Mouse (Mus musculus): ENCODE measurements around the gene Hoxd12. TPM values are rescaled to one million over a fixed set of nuclear protein-coding genes. Genes with fewer than 3 reads are reported as not detected.

Gene Hoxd12
- polyA plus RNA-seq, 1 experiment from 2014 or later, result not detected

GRCm38 (mm10) chr2:74711721-74712621 lies 37.2 kb downstream of the Hoxd12 start, which contains the start of the genes Hoxd3 and Hoxd4:
Hoxd3 (plus strand) TSS chr2:74711927.
Hoxd4 (plus strand) TSS chr2:74711929.
- WGBS, result under 1% methylated on average over 65 of the region's 65 CpGs
- peak within 1 kb of the TSS; percentile 27 for H3K4me3 ChIP-seq
- H3K4me2 ChIP-seq (replicated peaks), result peak within 1 kb of the TSS; percentile 36
- H3K27ac ChIP-seq (replicated peaks), result no peak within 1 kb of the TSS
- peaks cover 10% of the 10 kb centered on the region for H3K4me1 ChIP-seq
- H3K9ac ChIP-seq (replicated peaks), result no peak within 1 kb of the TSS
- H3K36me3 ChIP-seq, result no peaks in the 10 kb centered on the region
- H3K9me3 ChIP-seq, result no peaks in the 10 kb centered on the region
- ATAC-seq (ENCODE audit: low FRiP score, low read depth), result no peak
- peaks cover 98% of the 10 kb centered on the region for H3K27me3 ChIP-seq

GRCm38 (mm10) chr2:74713239-74714150 lies 38.7 kb downstream of the Hoxd12 start:
- no peak for ATAC-seq (ENCODE audit: low FRiP score, low read depth)
- Histone ChIP-seq H3K9me3 (no peaks in the 10 kb centered on the region), H3K27me3 (peaks cover 99% of the 10 kb centered on the region), H3K4me3 (no peak overlapping the region), H3K4me2 (replicated peaks) (no peak overlapping the region), H3K9ac (replicated peaks) (no peak overlapping the region), H3K4me1 (peaks cover 10% of the 10 kb centered on the region), H3K36me3 (no peaks in the 10 kb centered on the region), H3K27ac (replicated peaks) (no peak overlapping the region)
- WGBS, result 5% methylated on average over 19 of the region's 19 CpGs

- peaks cover 10% of the 10 kb centered on the region for H3K4me1 ChIP-seq
- H3K27ac ChIP-seq (replicated peaks), result no peak overlapping the region
- H3K27me3 ChIP-seq, result peaks cover 99% of the 10 kb centered on the region
- H3K9ac ChIP-seq (replicated peaks), result no peak overlapping the region
- WGBS, result 2% methylated on average over 18 of the region's 18 CpGs
- ATAC-seq (ENCODE audit: low FRiP score, low read depth), result no peak
- H3K36me3 ChIP-seq, result no peaks in the 10 kb centered on the region
- H3K4me3 ChIP-seq, result no peak overlapping the region
- H3K9me3 ChIP-seq, result no peaks in the 10 kb centered on the region
- H3K4me2 ChIP-seq (replicated peaks), result no peak overlapping the region
These were observed 39.5 kb downstream of the Hoxd12 start for GRCm38 (mm10) chr2:74714156-74714789.

- H3K27ac ChIP-seq (replicated peaks), result no peak overlapping the region
- H3K36me3 ChIP-seq, result no peaks in the 10 kb centered on the region
- ATAC-seq (ENCODE audit: low FRiP score, low read depth), result no peak
- H3K9me3 ChIP-seq, result no peaks in the 10 kb centered on the region
- peaks cover 10% of the 10 kb centered on the region for H3K4me1 ChIP-seq
- WGBS, result 0% methylated on average over 14 of the region's 14 CpGs
- peaks cover 99% of the 10 kb centered on the region for H3K27me3 ChIP-seq
- H3K4me2 ChIP-seq (replicated peaks), result no peak overlapping the region
- H3K9ac ChIP-seq (replicated peaks), result no peak overlapping the region
- no peak overlapping the region for H3K4me3 ChIP-seq
These were observed 40.1 kb downstream of the Hoxd12 start for GRCm38 (mm10) chr2:74714881-74715280.

- Histone ChIP-seq H3K36me3 (no peaks in the 10 kb centered on the region), H3K4me2 (replicated peaks) (peak overlapping the region; percentile 45), H3K9ac (replicated peaks) (no peak overlapping the region), H3K9me3 (no peaks in the 10 kb centered on the region), H3K27me3 (peaks cover 99% of the 10 kb centered on the region), H3K4me1 (peaks cover 10% of the 10 kb centered on the region), H3K27ac (replicated peaks) (no peak overlapping the region), H3K4me3 (peak overlapping the region; percentile 18; the same call in 1 of the 2 replicates)
- WGBS, result 3% methylated on average over 26 of the region's 26 CpGs
- ATAC-seq (ENCODE audit: low FRiP score, low read depth), result peak; percentile 79
These were observed 40.9 kb downstream of the Hoxd12 start for GRCm38 (mm10) chr2:74715504-74716241.

- no peak for ATAC-seq (ENCODE audit: low FRiP score, low read depth)
- Histone ChIP-seq H3K27ac (replicated peaks) (no peak overlapping the region), H3K27me3 (peaks cover 100% of the 10 kb centered on the region), H3K9me3 (no peaks in the 10 kb centered on the region), H3K9ac (replicated peaks) (no peak overlapping the region), H3K4me2 (replicated peaks) (no peak overlapping the region), H3K36me3 (no peaks in the 10 kb centered on the region), H3K4me3 (no peak overlapping the region), H3K4me1 (peaks cover 4% of the 10 kb centered on the region; the same call in 1 of the 2 replicates)
- WGBS, result 5% methylated on average over 2 of the region's 2 CpGs
These were observed 45.6 kb downstream of the Hoxd12 start for GRCm38 (mm10) chr2:74720384-74720783.

- ATAC-seq (ENCODE audit: low FRiP score, low read depth), result no peak
- H3K4me1 ChIP-seq, result peaks cover 1% of the 10 kb centered on the region; the same call in 1 of the 2 replicates
- no peaks in the 10 kb centered on the region for H3K36me3 ChIP-seq
- H3K27ac ChIP-seq (replicated peaks), result no peak overlapping the region
- H3K4me3 ChIP-seq, result no peak overlapping the region
- peaks cover 100% of the 10 kb centered on the region for H3K27me3 ChIP-seq
- 0% methylated on average over 5 of the region's 5 CpGs for WGBS
- no peak overlapping the region for H3K4me2 ChIP-seq (replicated peaks)
- no peaks in the 10 kb centered on the region for H3K9me3 ChIP-seq
- H3K9ac ChIP-seq (replicated peaks), result no peak overlapping the region
These were observed 46.2 kb downstream of the Hoxd12 start for GRCm38 (mm10) chr2:74720955-74721491.

GRCm38 (mm10) chr2:74721882-74722281 lies 47.1 kb downstream of the Hoxd12 start:
- no peak overlapping the region for H3K9ac ChIP-seq (replicated peaks)
- H3K4me1 ChIP-seq, result no peaks in the 10 kb centered on the region
- H3K9me3 ChIP-seq, result no peaks in the 10 kb centered on the region
- no peak overlapping the region for H3K4me3 ChIP-seq
- ATAC-seq (ENCODE audit: low FRiP score, low read depth), result no peak
- H3K36me3 ChIP-seq, result no peaks in the 10 kb centered on the region
- peaks cover 100% of the 10 kb centered on the region for H3K27me3 ChIP-seq
- 3% methylated on average over 6 of the region's 6 CpGs for WGBS
- H3K27ac ChIP-seq (replicated peaks), result no peak overlapping the region
- no peak overlapping the region for H3K4me2 ChIP-seq (replicated peaks)

GRCm38 (mm10) chr2:74722949-74723348 lies 48.1 kb downstream of the Hoxd12 start:
- H3K9ac ChIP-seq (replicated peaks), result no peak overlapping the region
- H3K36me3 ChIP-seq, result no peaks in the 10 kb centered on the region
- H3K9me3 ChIP-seq, result no peaks in the 10 kb centered on the region
- H3K27me3 ChIP-seq, result peaks cover 100% of the 10 kb centered on the region
- H3K4me1 ChIP-seq, result 0 out of 2 replicates have a peak, but pooled peaks cover 5% of the 10 kb centered on the region
- WGBS, result 5% methylated on average over 8 of the region's 8 CpGs
- no peak for ATAC-seq (ENCODE audit: low FRiP score, low read depth)
- no peak overlapping the region for H3K4me2 ChIP-seq (replicated peaks)
- no peak overlapping the region for H3K4me3 ChIP-seq
- H3K27ac ChIP-seq (replicated peaks), result no peak overlapping the region

GRCm38 (mm10) chr2:74724244-74725015 lies 49.6 kb downstream of the Hoxd12 start:
- 6% methylated on average over 7 of the region's 7 CpGs for WGBS
- 0 out of 2 replicates have a peak, but pooled peaks cover 5% of the 10 kb centered on the region for H3K4me1 ChIP-seq
- no peak overlapping the region for H3K4me2 ChIP-seq (replicated peaks)

More at GRCm38 (mm10) chr2:74724244-74725015, 49.6 kb downstream of the Hoxd12 start:
- Histone ChIP-seq H3K9ac (replicated peaks) (no peak overlapping the region), H3K27me3 (peaks cover 100% of the 10 kb centered on the region), H3K9me3 (no peaks in the 10 kb centered on the region), H3K36me3 (no peaks in the 10 kb centered on the region), H3K4me3 (no peak overlapping the region), H3K27ac (replicated peaks) (no peak overlapping the region)
- no peak for ATAC-seq (ENCODE audit: low FRiP score, low read depth)
